Mouse (Mus musculus): ENCODE results near the gene 1700028P14Rik. TPM values are rescaled to one million over a fixed set of nuclear protein-coding genes. Genes with fewer than 3 reads are reported as not detected.

The 1700028P14Rik gene
- total RNA-seq, 4 experiments from 2014 or later = not detected

DNA sequence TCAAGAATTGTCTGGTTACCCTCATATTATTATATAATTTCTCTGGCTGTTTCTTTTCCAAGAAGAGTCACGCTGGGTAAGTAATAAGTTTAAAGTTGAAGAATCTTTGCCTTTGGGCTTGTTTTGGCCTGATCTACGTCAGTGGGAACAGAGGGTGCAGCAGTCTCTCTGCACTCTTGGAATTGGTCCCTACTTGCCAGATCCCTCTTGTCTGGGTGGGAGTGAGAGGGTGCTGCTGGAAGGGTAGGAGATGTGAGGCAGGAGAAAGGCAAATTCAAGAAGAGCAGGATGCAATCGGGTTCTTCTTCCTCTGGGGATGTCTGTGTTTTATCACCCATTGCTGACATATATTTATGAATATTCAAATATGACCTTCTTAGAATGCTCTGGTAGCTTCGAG lies 42.9 kb downstream of the 1700028P14Rik start:
- no peak for DNase-seq (ENCODE audit: low spot score in 2 of 2)

DNA sequence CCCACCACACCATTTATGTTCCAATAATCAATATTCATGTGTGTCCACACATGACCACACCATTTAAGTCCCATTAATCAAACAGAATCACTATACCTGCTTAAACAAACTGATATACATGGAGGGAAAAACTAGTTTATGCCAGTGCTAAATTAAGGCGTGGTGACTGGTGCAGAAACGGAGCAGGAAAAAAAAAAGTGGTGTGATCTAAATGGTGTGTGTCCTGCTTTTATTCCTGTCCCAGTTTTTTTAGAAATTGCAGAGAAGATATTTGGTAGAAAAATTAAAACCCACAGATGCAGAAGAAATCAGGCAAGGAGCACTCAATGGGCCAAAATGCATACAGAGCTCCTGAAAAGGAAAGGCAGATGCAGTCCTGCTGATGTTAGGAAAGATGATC lies 44.7 kb downstream of the 1700028P14Rik start:
- DNase-seq (ENCODE audit: low spot score in 2 of 2) = no peak

DNA sequence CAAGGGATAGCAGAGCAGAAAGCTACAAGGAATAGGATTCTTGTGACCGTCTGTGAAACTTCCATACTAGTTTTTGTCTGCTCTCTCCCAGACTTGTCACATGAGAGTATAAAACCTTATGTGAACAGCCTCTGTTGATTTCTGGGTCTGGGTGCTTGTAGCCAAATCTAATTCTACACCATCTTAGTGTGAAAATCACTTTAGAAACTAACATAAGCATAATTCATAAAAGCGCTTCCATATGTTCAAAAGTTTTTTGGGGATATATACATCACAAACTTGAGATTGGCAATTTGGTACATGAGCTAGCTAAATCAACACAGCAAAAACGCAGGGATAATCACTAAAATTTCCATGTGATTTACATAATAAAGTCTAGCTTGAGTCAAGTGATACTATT lies 57.7 kb downstream of the 1700028P14Rik start:
- DNase-seq (ENCODE audit: low spot score in 2 of 2) = no peak

DNA sequence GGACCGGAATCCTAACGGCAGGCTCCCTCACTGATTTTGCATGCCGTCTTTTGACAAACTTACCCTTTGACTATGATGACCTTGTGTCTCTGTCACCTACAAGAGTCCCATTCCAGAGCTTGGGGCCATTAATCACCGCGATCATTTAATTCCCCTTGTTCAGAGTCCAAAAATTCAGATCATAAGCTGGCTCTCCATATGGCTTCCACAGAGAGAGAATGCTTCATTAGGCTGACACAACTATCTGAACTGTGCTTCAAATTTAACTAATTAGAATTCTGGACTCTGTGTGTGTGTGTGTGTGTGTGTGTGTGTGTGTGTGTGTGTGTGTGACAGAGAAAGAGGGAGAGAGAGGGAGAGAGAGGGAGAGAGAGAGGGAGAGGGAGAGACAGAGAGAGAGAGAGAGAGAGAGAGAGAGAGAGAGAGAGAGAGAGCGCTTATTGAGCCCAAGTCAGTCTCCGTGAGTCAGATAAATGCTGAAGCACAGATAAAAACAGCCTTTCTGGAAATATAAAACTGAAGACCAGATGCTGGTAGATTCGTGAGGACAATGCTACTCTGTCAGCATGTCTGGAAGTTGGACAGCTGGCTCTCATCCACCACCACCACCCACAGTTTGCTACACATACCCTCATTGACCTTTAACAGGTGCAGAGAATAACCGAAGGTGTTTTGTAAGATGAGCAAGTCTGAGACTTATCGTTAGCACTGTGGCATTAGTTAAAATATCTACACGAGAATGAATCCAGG lies 73.8 kb downstream of the 1700028P14Rik start:
- no peak for DNase-seq (ENCODE audit: low spot score in 2 of 2)

DNA sequence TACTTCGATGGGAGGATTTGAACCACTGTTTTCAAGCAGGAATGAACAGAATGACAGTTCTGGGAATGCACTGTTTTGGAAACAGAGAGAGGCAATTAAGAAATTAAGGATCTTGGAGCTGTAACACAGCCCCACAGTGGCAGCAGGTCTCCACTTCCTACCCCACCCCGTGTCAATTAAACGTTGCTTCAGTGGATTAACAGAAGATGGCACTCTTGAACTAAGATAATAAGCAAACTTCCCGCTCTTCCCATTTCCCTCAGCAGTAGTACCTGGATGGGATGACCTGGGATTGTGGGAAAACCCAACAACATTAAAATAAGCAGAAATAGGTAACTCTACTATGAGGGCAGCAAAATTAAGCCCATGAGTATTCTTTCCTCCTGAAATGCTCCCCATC lies 75.9 kb downstream of the 1700028P14Rik start:
- DNase-seq (ENCODE audit: low spot score in 2 of 2) = no peak

DNA sequence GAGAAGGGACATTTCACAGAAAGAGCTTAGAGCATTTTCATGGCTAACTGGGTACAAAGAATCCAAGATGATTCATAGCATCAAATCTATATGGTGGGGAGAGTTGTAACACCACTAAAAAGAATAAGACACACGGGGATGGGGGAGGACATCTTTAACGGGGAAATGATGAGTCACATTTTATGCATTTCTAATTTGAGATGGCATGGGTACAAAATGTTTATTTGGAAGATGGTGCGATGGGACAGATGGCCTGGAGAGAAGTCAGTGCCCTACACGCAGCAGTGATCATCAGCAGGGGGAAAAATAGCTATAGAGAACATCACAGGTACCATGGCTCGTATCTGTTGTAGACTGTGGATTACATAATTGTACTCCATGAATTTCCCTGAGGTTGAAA lies 88.9 kb downstream of the 1700028P14Rik start:
- no peak for DNase-seq (ENCODE audit: low spot score in 2 of 2)

DNA sequence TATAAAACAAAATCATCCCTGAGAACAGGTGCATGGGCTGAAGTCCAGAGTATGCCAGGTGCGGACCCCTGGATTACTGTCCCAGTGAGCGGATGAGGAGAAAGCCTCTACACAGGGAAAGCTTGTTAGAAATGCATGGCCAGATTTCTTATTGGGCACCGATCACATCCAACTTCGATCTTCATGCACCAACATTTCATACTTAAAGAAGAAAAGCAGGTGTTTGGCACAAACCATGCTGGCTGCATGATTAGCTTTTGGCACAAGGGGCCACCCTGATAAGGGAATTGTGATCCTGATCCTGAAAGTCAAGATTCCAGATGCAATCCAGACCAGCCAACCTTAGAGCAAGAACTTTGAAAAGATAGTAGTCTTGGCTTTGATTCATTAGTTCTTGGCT lies 90.0 kb downstream of the 1700028P14Rik start:
- no peak for DNase-seq (ENCODE audit: low spot score in 2 of 2)

DNA sequence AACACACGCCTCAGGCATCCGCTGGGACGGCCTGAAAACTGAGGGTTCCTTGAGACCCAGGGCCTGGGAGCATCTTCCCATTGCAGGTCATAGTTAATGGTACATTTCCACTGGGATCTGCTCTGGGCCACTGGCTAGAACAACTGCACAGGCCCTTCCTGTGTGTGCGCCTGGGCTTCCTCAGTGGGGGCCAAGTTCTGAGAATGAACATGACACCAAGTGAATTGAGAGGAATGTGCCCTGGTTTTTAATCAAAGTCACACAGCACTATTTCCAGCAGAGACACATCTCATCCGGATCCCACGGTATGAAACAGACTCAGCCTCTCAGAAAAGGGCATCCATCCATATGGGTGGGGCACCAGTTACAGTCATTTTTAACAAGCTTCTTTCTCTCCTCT lies 90.6 kb downstream of the 1700028P14Rik start:
- no peak for DNase-seq (ENCODE audit: low spot score in 2 of 2)

DNA sequence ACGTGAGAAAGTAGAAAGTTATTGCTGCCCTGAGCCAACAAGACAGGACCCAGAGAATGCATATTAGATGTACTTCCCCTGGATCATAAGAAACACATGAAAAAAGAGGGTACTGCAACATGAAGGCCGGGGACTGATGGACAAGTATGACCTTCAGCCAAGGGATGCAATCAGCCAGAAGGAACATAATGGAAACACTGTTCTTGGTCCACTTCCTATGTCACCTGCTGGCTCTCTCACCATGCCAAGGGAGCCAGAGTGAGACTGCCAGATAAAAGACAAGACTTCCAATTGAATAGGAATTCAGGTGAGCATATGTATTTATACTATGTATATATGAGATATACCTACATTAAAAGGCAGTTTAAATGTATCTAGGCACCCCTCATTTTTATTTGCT lies 99.2 kb downstream of the 1700028P14Rik start:
- no peak for DNase-seq (ENCODE audit: low spot score in 2 of 2)

DNA sequence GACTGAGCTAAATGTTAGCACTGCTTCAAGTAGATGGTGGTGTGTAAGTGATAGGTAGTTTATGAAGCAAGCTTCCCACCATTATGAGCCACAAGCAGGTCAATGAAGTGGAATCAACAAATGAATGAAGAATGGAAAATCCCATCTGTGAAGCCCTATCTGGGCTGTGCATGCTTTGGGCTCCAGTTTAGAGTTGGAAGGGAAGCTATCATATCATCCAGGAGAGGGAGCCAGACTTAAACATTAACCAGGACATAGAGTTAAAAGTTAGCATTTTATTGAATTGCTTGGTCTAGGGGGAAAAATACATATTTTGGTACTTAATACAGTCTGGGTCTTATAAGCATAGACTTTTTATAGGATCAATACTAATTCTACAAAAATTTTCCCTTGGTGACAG lies 107.0 kb downstream of the 1700028P14Rik start:
- DNase-seq (ENCODE audit: low spot score in 2 of 2) = no peak

DNA sequence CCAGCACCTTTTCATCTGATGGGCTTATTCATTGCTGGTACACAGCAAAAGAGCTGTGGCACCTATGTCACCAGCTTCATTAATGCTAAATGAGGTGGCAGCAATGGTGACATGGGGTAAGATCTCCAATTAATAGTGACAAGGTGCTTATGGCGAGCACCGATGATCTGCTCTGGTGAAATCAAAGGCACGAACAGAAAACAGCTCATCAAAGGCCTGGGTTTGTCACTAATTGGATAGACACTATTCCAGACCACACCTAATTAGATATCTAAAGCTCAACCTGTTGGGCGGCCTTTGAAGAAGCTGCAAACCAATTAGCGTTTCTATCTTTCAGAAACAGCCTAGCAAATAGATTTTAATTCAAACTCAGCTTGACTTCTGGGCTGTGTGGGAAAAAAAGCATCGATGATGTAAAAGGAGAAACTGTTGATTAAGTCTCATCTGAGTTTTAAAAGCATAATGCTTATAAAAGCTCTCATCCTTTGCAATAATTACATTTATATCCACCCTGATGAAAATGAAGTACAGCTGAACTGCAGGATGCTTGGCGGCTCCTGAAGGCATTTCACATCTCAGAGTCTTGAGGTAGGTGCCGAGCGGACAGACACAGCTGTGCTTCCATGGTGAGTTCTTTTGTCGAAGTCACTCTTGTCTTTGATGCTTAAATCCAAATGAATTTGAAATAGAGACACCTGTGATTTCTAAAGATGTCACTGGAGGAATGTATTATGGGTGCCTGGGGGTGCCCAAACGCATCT lies 109.2 kb downstream of the 1700028P14Rik start:
- DNase-seq (ENCODE audit: low spot score in 2 of 2) = no peak

DNA sequence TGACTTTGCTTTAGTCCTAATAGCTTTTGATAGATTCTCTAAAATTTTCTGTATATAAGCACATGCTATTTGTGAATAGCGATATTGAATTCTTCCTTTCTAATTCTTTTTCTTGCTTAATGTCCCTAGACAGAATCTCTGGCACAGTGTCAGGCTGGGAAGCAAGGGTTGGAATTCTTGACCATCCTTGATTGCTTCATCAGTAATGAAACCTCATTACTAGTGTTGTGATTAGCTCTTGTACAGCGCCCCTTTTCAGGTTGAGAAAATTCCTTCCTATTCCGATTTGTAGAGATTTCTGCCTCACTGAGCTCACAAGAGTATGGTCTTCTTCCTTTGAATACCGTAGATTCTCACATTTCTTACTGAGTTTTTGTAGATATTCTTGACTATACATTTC lies 109.9 kb downstream of the 1700028P14Rik start:
- no peak for DNase-seq (ENCODE audit: low spot score in 2 of 2)

DNA sequence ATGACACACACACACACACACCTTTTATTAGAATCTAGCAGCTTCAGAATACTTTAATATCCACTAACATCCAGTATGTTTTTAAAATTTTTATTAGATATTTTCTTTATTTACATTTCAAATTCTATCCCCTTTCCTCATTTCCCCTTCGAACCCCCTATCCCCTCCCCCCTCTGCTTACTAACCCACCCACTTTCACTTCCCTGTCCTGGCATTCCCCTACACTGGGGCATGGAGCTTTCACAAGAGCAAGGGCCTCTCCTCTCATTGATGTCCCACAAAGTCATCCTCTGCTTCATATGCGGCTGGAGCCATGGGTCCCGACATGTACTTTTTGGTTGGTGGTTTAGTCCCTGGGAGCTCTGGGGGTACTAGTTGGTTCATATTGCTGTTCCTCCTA lies 116.9 kb downstream of the 1700028P14Rik start:
- DNase-seq (ENCODE audit: low spot score in 2 of 2) = no peak

DNA sequence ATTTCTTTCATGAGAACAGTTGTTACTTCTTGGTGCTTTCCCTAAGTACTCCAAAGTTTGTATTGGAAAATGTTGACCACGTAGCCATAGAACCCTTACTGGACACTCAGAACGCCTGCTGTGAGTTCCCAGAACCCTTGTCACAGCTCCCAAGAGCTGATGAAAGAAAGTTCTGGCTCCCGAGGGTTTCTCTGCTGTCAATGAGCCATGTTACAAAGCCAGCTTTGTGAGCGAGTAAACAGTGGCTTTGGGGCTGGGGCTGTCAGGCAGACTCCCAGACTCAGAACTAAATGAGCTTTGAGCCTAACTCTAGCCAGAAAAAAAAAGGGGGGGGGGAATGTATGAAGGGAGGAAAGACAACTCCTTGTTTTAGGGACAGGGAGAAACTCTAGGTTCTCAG lies 120.7 kb downstream of the 1700028P14Rik start:
- no peak for DNase-seq (ENCODE audit: low spot score in 2 of 2)

DNA sequence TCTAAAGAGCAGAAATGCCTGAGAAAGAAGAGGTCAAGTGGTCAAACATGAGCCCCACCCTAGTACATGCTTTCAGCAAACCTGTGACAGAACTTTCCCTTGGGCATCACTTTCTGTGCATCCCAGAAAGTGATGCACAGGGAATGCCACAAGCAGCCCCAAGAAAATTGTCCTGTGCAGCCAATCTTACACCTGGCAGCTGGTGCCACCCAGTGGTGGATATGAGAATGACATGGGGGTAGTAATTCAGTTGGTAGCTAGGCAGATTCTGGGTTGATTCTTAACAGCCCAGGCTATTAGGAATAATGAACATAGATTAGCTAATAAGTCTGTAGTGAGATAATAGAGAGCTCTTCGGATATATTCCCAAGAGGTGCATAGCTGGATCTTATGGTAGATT lies 128.9 kb downstream of the 1700028P14Rik start:
- peak; percentile 24 to 44 for DNase-seq (ENCODE audit: low spot score in 2 of 2)

DNA sequence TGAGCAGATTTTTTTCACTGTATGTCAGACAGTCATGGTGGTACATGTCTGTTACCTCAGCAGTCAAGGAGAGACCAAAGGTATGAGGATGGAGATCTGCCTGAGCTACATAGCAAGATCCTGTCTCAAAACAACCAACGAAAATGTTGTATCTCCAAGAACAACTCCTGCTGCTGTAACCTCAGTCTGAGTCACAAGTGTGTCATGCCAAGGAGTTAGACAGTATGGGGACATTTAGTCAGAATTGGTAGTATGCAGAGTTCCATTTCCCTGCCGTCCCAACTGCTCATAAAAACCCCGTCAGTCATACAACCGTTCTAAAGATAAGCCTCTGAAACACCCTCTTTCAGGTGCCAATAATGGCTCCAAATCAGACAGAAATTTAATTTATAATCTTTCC lies 130.8 kb downstream of the 1700028P14Rik start:
- no peak for DNase-seq (ENCODE audit: low spot score in 2 of 2)

DNA sequence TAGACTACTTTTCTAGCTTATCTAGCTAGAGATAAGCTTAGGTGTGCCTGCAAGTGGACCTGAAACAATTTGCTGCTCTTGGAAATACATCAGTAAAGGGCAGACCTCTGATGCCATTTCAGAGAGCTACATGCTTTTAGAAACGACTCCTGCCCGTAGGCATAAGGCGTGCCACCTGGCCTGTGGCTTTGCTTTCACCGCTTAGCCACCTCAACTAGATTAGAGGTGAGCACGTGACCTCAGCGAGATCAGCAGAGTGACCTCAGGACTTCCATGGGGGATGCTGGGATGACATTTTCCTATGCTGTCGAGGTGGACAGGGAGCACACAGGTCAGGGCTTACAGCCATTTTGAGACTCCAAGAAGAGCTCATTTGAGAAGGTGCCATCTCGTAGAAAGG lies 131.5 kb downstream of the 1700028P14Rik start:
- no peak for DNase-seq (ENCODE audit: low spot score in 2 of 2)

DNA sequence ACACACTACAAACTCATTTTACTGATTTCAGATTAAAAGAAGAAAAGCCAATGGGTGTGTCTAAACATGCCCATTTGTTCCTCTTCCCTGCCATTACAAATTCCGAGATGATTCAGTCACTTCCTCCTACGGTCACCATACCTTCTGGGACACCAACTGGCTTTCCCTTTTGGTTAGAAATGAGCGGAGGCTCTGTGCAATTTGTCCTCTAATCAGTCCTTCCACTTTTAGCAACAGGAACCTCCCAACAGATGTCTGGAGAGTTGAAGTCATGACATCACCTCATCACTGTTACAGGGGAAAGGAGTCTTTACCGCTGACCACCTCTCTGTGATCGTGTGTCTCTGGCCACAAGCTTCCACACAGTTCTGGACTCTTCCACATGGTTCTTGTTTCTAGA lies 132.0 kb downstream of the 1700028P14Rik start:
- no peak for DNase-seq (ENCODE audit: low spot score in 2 of 2)

DNA sequence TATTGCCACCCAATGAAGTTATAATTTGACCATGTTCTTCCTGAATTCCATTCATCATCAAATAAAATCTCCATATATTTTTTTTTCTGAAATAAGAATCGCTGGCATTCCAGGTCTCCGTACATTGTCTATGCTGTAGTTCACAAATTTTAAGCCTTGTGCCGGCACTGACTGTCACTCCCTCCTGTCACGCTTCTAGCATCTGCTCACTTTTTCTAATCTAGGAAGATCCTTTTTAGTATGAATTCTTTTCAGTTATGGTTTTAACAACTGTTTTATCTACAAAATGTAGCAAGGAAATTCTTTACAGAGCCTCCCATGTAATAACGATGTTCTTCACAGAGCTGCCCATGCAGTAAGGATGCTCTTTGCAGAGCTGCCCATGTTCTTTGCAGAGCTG lies 134.1 kb downstream of the 1700028P14Rik start:
- no peak for DNase-seq (ENCODE audit: low spot score in 2 of 2)

DNA sequence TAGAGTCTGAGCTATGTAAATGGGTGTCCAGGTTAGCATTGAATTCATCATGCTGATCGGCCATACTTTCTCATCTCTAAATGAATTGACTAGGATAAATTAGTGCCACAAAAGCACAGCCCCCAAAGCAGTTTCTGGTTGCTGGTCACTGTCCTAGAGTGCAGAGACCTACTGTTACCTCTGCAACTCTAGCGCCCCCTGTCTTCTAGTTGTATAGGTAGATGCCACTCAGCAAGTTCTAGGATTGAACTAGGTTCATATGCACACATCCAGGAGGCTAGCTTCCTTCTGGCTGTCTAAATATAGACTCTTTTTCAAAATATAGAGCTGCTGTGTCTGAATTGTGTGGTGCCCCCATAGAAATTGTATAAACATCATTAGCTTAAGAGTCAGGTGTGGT lies 141.3 kb downstream of the 1700028P14Rik start:
- no peak for DNase-seq (ENCODE audit: low spot score in 2 of 2)
